Mouse (Mus musculus) layer of hippocampus, postnatal 36 days (tissue): Measurements from ENCODE around the gene Myo3a. TPM values are rescaled to one million over a fixed set of nuclear protein-coding genes. Genes with fewer than 3 reads are reported as not detected.

Experiments used
- DNase-seq, 2 experiments: peaks; one replicate each; pipeline ENCODE4 v3.0.0; 2022
- microRNA-seq, 2 experiments: library from miRNA; unstranded; fragments of <30 nt; microRNA quantifications; one replicate each; pipeline ENCODE4 v1.2.0; 2021
- total RNA-seq, 2 experiments: library from RNA; stranded (reverse); gene quantifications; 2 replicates each; pipeline ENCODE4 v1.2.3; 2021

The Myo3a gene
- total RNA-seq, 2 experiments from 2014 or later = 1.4 to 1.8 TPM

DNA sequence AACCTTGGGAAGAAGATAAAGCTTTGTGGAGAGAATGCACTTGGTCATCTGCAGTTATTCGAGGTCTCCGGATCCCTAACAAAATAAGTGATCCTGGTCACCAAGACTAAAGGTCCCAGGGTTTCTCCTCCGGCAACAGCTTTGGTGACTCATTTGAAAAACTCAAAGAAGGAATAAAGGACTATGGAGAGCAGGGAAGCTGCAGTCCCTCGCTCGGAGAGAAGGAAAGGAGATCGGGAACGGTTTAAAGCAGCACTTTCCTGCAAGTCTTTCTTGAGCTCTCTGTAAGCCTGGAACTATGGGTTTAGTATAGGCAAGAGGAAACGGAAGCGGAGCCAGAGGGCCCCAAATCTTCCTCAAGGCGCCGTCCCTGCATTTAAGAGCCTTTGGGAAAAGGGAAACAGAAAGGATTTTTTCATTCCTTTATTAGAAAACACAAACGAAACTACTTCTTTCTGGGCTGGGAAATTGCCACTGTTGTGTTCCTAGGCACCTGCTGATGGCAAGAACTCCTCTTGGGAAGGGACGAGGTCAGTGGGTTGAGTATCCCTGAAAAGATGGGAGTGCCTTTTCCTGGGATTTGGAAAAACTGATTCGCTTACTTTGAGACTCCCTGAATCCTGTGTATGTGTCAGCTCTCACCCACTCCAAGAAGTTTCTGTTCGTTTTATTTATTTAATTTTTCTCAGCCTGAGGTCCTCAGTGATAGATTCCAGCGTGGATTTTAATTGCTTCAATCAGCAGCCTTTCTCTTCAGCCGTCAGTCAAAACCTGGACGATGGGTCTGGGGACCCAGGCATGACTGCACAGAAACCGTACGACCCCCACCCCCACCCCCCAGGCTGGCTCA, 393.9 kb downstream of the Myo3a start:
- DNase-seq = peak in 1 of 2 experiments; percentile 6

GRCm38 (mm10) chr2:22621828-22622731, 394.8 kb downstream of the Myo3a start, which contains the start of gene Gad2:
Gene Gad2, plus strand, starts transcription at chr2:22622205.
- peak in 1 of 2 experiments; percentile 9 for DNase-seq

GRCm38 (mm10) chr2:22623111-22624070, 396.1 kb downstream of the Myo3a start:
- DNase-seq = no peak

GRCm38 (mm10) chr2:22624188-22624975, 397.1 kb downstream of the Myo3a start:
- no peak for DNase-seq

- DNase-seq = no peak
These were observed 398.0 kb downstream of the Myo3a start for GRCm38 (mm10) chr2:22625096-22625960.

DNA sequence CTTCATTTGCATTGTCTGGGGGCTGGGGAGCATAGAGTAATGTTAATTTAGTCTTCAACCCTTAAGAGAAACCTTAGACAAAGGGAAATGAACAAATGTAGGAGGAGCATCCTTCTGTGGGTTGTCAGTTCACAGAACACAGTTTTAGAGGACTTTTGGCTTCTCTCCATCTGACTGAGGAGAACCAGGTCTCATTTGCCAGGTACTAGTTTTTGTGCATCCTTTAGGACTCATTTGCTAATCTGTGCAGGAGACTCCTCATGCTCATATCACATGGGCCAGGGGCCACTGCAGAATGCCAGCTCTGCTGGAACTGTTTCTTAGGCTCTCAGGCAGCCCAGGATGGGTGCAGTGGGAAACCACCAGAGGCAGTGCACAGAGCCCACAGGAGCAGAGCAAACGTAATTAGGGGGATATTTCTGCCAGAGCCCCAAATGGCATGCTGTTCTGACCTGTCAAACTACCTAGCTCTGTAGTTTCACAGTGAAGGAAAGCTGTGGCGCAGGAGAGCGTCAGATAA, 399.9 kb downstream of the Myo3a start:
- DNase-seq = no peak

DNA sequence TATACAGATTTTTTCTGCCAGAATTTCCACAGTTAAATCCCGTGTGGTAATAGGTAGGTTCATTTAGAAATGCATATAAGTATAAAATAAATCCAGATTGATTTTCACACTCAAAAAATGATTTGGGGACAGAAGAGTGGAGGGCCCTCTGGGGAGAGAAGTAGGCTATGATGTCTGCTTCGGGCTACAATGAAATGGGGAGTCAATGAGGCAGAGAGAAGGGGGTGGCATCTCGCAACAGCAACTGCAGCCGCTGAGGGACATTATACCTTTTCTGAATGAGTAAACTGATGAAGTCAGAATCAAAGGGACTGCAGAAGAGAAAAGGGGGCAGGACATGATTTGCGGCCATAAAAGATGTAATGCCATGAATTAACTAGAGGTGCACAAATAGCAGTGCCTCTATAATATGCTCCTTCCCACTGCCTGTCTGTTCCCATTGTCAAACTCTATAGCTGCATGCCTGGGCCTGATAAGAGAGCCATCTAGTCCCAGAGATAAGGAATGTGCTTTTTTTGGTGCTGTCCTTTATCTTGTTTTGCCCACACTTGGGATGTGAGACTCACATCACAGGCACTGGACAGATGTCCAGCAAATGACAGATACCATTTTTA, 400.6 kb downstream of the Myo3a start:
- DNase-seq = no peak

- DNase-seq = no peak
These were observed 407.5 kb downstream of the Myo3a start for GRCm38 (mm10) chr2:22634766-22635165.

DNA sequence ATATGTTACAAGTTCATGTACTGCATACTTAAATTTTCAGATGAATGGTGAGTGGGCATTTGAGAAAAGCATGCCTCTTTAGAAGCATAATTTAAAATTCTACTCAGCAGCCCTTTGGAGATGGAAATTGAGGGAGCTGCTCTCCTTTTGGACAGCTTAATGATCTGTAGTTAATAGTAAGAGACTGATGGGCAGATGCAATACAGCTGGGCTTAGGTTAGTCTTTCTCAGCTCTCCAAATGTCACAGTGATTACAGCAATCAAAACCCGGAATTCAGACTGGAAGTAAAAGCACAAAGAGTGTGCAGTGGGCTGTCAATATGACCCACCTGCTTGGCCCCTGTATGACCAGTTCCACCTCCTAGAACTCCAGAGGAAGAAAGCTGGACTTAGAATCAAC, 418.8 kb downstream of the Myo3a start:
- DNase-seq = no peak

DNA sequence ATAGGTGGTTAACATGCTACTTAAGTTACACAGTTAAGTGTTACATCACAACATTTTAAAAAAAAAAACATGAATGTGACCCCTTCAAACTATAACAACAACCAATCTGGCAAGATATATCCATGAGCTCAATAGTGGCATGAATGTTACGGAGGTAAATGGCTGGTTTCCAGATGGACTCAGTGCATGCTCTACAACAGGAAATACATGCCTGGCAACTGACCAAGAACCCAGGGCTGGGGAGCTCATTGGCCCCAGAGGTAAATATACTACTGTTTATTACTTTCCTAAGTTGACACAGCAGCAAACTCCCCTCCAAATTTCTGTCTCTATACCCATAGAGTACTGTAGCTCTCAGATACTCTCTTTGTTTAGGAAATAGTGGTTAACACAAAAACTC, 421.1 kb downstream of the Myo3a start:
- no peak for DNase-seq

DNA sequence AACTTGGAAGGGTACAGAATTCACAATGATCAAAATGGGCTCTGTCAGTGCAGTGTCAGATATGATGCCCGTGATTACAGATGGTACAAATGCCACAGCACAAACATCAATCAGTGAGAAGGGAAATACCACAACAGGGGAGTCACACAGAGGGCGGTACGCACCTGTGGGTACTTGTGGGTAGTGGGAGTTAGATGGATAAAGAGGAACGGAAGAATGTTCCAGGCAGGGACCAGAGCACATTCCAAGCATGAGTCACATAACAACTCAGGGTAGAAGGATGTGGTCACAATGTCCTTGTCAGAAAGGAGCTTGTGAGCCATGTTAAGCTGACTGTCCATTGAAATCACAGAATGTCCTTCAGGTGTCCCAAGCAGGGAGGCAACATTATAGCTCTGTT, 424.5 kb downstream of the Myo3a start:
- DNase-seq = no peak

DNA sequence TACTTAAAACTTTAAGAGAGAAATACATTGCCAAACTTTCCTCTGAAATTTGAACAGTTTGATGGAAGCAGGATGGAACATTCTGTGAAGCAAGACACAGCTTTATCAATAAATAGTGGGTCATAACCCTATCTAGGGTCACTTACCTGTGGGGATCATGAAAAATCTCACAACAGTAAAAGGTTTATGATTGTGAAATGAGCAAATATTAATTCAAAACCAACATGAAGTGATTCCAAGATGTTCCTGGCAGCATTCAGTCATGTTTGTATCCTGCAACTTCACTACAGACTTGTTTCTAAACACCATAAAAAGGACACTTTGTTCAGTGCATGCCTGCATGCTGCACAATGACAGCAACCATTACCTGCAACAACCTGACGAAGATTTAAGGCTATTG, 436.4 kb downstream of the Myo3a start:
- no peak for DNase-seq

Small RNA genes lying within 50 kb of the gene (microRNA-seq; reads per million reads assigned to microRNA genes)
- gene Gm23636 (0 reads per million in 2 experiments), gene Mir3967 (0 reads per million in 2 experiments)
